Mouse (Mus musculus) CH12.LX (cell line): ENCODE data around the gene Ptprd. TPM values are rescaled to one million over a fixed set of nuclear protein-coding genes. Genes with fewer than 3 reads are reported as not detected.

Experiments used
- DNase-seq: peaks from one replicate; pipeline ENCODE4 v3.0.0-alpha.2; 2013; ENCODE audit errors: extremely low read depth
- H3K27ac ChIP-seq: 2 replicates; pipeline ENCODE4 v1.5.1; 2012; ENCODE audit warnings: low read depth, mild to moderate bottlenecking, control low read depth, moderate library complexity; ENCODE audit not compliant: insufficient read depth
- H3K27me3 ChIP-seq: replicated peaks from 2 replicates; pipeline ENCODE3; 2012; ENCODE audit warnings: inconsistent platforms
- H3K36me3 ChIP-seq, 2 experiments: replicated peaks in 1 of 2; 2 replicates each; pipeline versions ENCODE3 to v1.6.1; 2012; ENCODE audit warnings: inconsistent platforms in 1 of 2, low read length in 1 of 2, mild to moderate bottlenecking in 1 of 2, mixed read lengths in 1 of 2, moderate library complexity in 1 of 2; ENCODE audit not compliant: control insufficient read depth in 1 of 2, insufficient read depth in 1 of 2
- H3K4me1 ChIP-seq, 2 experiments: 2 replicates each; pipeline ENCODE4 v1.6.1; 2012; ENCODE audit warnings: inconsistent platforms in 1 of 2, moderate library complexity in 1 of 2; ENCODE audit not compliant: insufficient read depth in 2 of 2, control insufficient read depth in 1 of 2
- H3K4me2 ChIP-seq: 2 replicates; pipeline ENCODE4 v1.6.1; 2012; ENCODE audit warnings: low read depth, mild to moderate bottlenecking, control low read depth; ENCODE audit not compliant: poor library complexity, insufficient read depth, severe bottlenecking
- H3K4me3 ChIP-seq, 3 experiments: fragments of 150-350 bp in 1 of 3; sonication (generic) in 1 of 3; replicated peaks in 1 of 3; 2 replicates each; pipeline versions ENCODE3 to v1.5.1; 2011 to 2012; ENCODE audit warnings: low read depth in 2 of 3, low read length in 2 of 3, mild to moderate bottlenecking in 2 of 3, moderate library complexity in 2 of 3, control low read depth in 1 of 3, improper control_type of control experiment in 1 of 3, inconsistent platforms in 1 of 3, mixed read lengths in 1 of 3; ENCODE audit not compliant: poor library complexity in 1 of 3
- H3K79me2 ChIP-seq: replicated peaks from 2 replicates; pipeline ENCODE4 v1.6.1; 2012; ENCODE audit warnings: mild to moderate bottlenecking, moderate library complexity; ENCODE audit not compliant: control insufficient read depth, poor library complexity, insufficient read depth, severe bottlenecking; ENCODE audit errors: extremely low read depth
- H3K9ac ChIP-seq: 2 replicates; pipeline ENCODE4 v1.6.1; 2012; ENCODE audit warnings: low read depth, mild to moderate bottlenecking, control low read depth, moderate library complexity; ENCODE audit not compliant: insufficient read depth
- H3K9me3 ChIP-seq: replicated peaks from 2 replicates; pipeline ENCODE3; 2012; ENCODE audit warnings: low read length, inconsistent platforms, mixed read lengths
- BHLHE40 ChIP-seq: IDR thresholded peaks from 2 replicates; pipeline ENCODE4 v1.6.1; 2011; ENCODE audit warnings: mild to moderate bottlenecking, low read depth, low read length, improper control_type of control experiment
- CHD1 ChIP-seq: IDR thresholded peaks from 2 replicates; pipeline ENCODE4 v1.6.1; 2012; ENCODE audit warnings: low read depth, low read length, improper control_type of control experiment, inconsistent platforms
- CTCF ChIP-seq, 2 experiments: IDR thresholded peaks in 1 of 2; conservative IDR thresholded peaks in 1 of 2; 2 replicates each; pipeline ENCODE4 v1.5.1; 2011 to 2012; ENCODE audit warnings: low read depth in 2 of 2, low read length in 2 of 2, improper control_type of control experiment in 1 of 2, inconsistent platforms in 1 of 2, mild to moderate bottlenecking in 1 of 2, moderate library complexity in 1 of 2
- ELF1 ChIP-seq: IDR thresholded peaks from 2 replicates; pipeline ENCODE4 v1.6.1; 2014; ENCODE audit warnings: low read depth, mild to moderate bottlenecking, inconsistent platforms, low read length, improper control_type of control experiment
- EP300 ChIP-seq: IDR thresholded peaks from 2 replicates; pipeline ENCODE4 v1.6.1; 2011; ENCODE audit warnings: low read length, improper control_type of control experiment
- GABPA ChIP-seq: IDR thresholded peaks from 2 replicates; pipeline ENCODE4 v1.6.1; 2012; ENCODE audit warnings: low read depth, low read length, improper control_type of control experiment, inconsistent platforms; ENCODE audit not compliant: insufficient replicate concordance
- JUND ChIP-seq: conservative IDR thresholded peaks from 2 replicates; pipeline ENCODE4 v1.6.1; 2011; ENCODE audit warnings: low read depth, low read length, improper control_type of control experiment
- KAT2A ChIP-seq: IDR thresholded peaks from 2 replicates; pipeline ENCODE4 v1.6.1; 2012; ENCODE audit warnings: low read length, improper control_type of control experiment, inconsistent platforms; ENCODE audit not compliant: insufficient replicate concordance
- MEF2A ChIP-seq: IDR thresholded peaks from 2 replicates; pipeline ENCODE4 v1.6.1; 2014; ENCODE audit warnings: low read depth, mild to moderate bottlenecking, inconsistent platforms, low read length, improper control_type of control experiment, borderline replicate concordance
- NRF1 ChIP-seq: IDR thresholded peaks from 2 replicates; pipeline ENCODE4 v1.6.1; 2014; ENCODE audit warnings: low read depth, mild to moderate bottlenecking, inconsistent platforms, low read length, improper control_type of control experiment, moderate library complexity
- POLR2AphosphoS2 ChIP-seq: IDR thresholded peaks from 2 replicates; pipeline ENCODE4 v1.6.1; 2011; ENCODE audit warnings: low read depth, low read length, improper control_type of control experiment
- SMC3 ChIP-seq: IDR thresholded peaks from 2 replicates; pipeline ENCODE4 v1.6.1; 2011; ENCODE audit warnings: low read depth, low read length, improper control_type of control experiment
- TBP ChIP-seq: conservative IDR thresholded peaks from 2 replicates; pipeline ENCODE4 v1.6.1; 2011; ENCODE audit warnings: low read depth, low read length, improper control_type of control experiment
- TCF12 ChIP-seq: IDR thresholded peaks from 2 replicates; pipeline ENCODE4 v1.6.1; 2014; ENCODE audit warnings: low read depth, mild to moderate bottlenecking, inconsistent platforms, low read length, improper control_type of control experiment
- UBTF ChIP-seq: IDR thresholded peaks from 2 replicates; pipeline ENCODE4 v1.6.1; 2012; ENCODE audit warnings: low read depth, mild to moderate bottlenecking, inconsistent platforms, low read length, improper control_type of control experiment, moderate library complexity
- USF1 ChIP-seq: IDR thresholded peaks from 2 replicates; pipeline ENCODE4 v1.6.1; 2014; ENCODE audit warnings: low read depth, mild to moderate bottlenecking, inconsistent platforms, low read length, improper control_type of control experiment
- USF2 ChIP-seq: conservative IDR thresholded peaks from 2 replicates; pipeline ENCODE4 v1.6.1; 2011; ENCODE audit warnings: low read depth, low read length, improper control_type of control experiment
- ZC3H11A ChIP-seq: IDR thresholded peaks from 2 replicates; pipeline ENCODE4 v1.6.1; 2012; ENCODE audit warnings: low read depth, mild to moderate bottlenecking, inconsistent platforms, low read length, improper control_type of control experiment
- ZKSCAN1 ChIP-seq: IDR thresholded peaks from 2 replicates; pipeline ENCODE4 v1.6.1; 2012; ENCODE audit warnings: low read depth, inconsistent platforms, low read length, improper control_type of control experiment, borderline replicate concordance
- ZNF384 ChIP-seq: IDR thresholded peaks from 2 replicates; pipeline ENCODE4 v1.6.1; 2012; ENCODE audit warnings: low read depth, low read length, improper control_type of control experiment, inconsistent platforms
- dilution Hi-C: fragments of 300-500 bp; cut with MboI; formaldehyde crosslinking; loops from 2 replicates; pipeline ENCODE4 v1.14.3; 2020; ENCODE audit warnings: low sequenced_read_pairs; ENCODE audit not compliant: extremely low pct_unique_long_range_greater_than_20kb, extremely low pct_ligation_motif_present
- in situ Hi-C: fragments of 300-500 bp; cut with MboI; formaldehyde crosslinking; loops from 3 replicates; pipeline ENCODE4 v1.14.3; 2019; ENCODE audit warnings: low sequenced_read_pairs, low pct_ligation_motif_present, low pct_unique_long_range_greater_than_20kb, mixed read lengths
- polyA plus RNA-seq: library from polyadenylated mRNA; unstranded; fragments of >175 nt; gene quantifications from 2 replicates; pipeline ENCODE4 v1.2.1, GENCODE M21; 2012; ENCODE audit warnings: low read depth; ENCODE audit not compliant: insufficient read length
- total RNA-seq, 2 experiments: library from RNA; depleted of rRNA; stranded (reverse); fragments of 300-350 nt in 1 of 2; fragments of >200 nt in 1 of 2; gene quantifications; 2 replicates each; pipeline ENCODE4 v1.2.3; 2012 to 2014

Ptprd gene
- total and polyA plus RNA-seq, 3 experiments = not detected

DNA sequence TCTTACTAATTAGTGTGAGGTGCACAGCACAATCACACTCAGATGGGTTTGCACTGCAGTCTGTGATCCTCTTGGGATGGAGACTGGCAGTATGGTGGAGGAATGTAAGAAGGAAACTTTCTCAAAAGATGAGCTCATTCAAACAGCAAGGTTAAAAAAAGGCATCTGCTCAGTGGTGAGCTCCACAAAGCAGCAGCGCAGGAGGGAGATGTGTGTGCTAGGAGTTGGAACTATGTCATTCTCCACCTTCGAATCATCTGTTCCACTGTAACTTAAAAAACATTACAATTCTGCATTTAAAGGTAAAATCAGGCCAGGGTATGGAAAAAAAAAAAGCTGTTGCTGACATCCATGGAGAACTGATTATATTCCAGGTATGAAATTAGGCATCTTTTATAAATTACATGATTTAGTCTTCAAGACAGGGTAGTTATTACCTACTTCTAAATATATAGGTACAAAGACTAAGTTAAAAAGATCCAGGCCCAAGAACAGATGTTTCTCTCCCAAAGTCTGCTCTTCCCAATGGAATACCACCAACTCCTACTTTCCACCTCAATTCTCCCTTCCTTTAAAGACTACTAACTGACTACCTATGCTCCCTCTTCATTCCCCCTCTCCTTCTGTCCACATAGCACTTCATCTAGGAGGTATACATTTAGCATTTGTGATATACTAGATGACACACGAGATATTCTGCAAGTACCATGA, 562.0 kb downstream of the Ptprd start:
- Histone ChIP-seq H3K9me3 (peaks cover 24% of the 10 kb centered on the region), H3K36me3 (no peaks in the 10 kb centered on the region), H3K79me2 (no peaks in the 10 kb centered on the region), H3K27me3 (no peaks in the 10 kb centered on the region), H3K4me3 (no peak overlapping the region), H3K4me2 (no peak overlapping the region), H3K27ac (no peak overlapping the region), H3K9ac (no peak overlapping the region), H3K4me1 (no peaks in the 10 kb centered on the region)
- DNase-seq = no peak
- dilution Hi-C loops (no loop called here), in situ Hi-C loops (no loop called here)
- TF ChIP-seq NRF1 (no peak), KAT2A (no peak), UBTF (no peak), USF2 (no peak), ZC3H11A (no peak), ZNF384 (no peak), CHD1 (no peak), TBP (no peak), EP300 (no peak), POLR2AphosphoS2 (no peak), GABPA (no peak), BHLHE40 (no peak), CTCF (conservative IDR thresholded peaks at IDR 0.05 in 1 of 2, IDR thresholded peaks at IDR 0.05 in 1 of 2; ENCODE audit: low read depth in 2 of 2, low read length in 2 of 2) (no peak), SMC3 (no peak)

DNA sequence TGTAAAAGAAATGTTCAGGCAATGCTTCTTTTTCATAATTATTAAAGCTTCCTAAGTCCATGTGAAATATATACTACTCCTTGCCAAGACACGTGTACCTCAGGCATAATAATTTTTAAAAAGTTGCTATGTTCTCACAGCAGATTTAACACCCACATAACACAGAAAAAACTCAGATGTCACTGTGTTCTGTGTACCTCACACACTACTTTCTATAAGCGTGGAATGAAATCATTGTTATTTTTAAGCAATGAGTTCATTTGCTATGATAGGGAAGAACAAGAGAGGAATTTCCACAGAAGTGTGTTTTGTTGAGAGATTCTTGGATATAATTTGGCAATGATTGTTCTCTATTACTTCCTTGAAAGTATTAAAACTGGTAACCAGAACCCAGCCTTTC, 562.9 kb downstream of the Ptprd start:
- no peak overlapping the region for H3K9ac ChIP-seq
- TF ChIP-seq ZC3H11A (no peak), ZKSCAN1 (no peak), MEF2A (no peak), KAT2A (no peak), JUND (no peak), POLR2AphosphoS2 (no peak), CHD1 (no peak), ZNF384 (no peak), TBP (no peak), TCF12 (no peak), CTCF (conservative IDR thresholded peaks at IDR 0.05 in 1 of 2, IDR thresholded peaks at IDR 0.05 in 1 of 2; ENCODE audit: low read depth in 2 of 2, low read length in 2 of 2) (no peak), ELF1 (no peak), EP300 (no peak), USF1 (no peak)
- no peaks in the 10 kb centered on the region for H3K36me3 ChIP-seq
- H3K4me3 ChIP-seq = no peak overlapping the region
- no peak overlapping the region for H3K27ac ChIP-seq
- no peaks in the 10 kb centered on the region for H3K4me1 ChIP-seq
- in situ Hi-C loops (no loop called here), dilution Hi-C loops (no loop called here)
- no peaks in the 10 kb centered on the region for H3K79me2 ChIP-seq
- no peak for DNase-seq
- no peaks in the 10 kb centered on the region for H3K27me3 ChIP-seq
- no peak overlapping the region for H3K4me2 ChIP-seq
- H3K9me3 ChIP-seq = peaks cover 20% of the 10 kb centered on the region
